Mouse (Mus musculus) regulatory T cell (primary cell): ENCODE results near the gene Jak3.

Experiments
- in situ Hi-C: fragments of 300-600 bp; cut with MboI, MseI; formaldehyde crosslinking; loops from one replicate; pipeline ENCODE4 v1.15.1; 2025; ENCODE audit warnings: high pct_unique_total_duplicates

Gene Jak3

GRCm38 (mm10) chr8:71660325-71661120 lies 15.6 kb upstream of the Jak3 start:
- in situ Hi-C loops = no loop called here

DNA sequence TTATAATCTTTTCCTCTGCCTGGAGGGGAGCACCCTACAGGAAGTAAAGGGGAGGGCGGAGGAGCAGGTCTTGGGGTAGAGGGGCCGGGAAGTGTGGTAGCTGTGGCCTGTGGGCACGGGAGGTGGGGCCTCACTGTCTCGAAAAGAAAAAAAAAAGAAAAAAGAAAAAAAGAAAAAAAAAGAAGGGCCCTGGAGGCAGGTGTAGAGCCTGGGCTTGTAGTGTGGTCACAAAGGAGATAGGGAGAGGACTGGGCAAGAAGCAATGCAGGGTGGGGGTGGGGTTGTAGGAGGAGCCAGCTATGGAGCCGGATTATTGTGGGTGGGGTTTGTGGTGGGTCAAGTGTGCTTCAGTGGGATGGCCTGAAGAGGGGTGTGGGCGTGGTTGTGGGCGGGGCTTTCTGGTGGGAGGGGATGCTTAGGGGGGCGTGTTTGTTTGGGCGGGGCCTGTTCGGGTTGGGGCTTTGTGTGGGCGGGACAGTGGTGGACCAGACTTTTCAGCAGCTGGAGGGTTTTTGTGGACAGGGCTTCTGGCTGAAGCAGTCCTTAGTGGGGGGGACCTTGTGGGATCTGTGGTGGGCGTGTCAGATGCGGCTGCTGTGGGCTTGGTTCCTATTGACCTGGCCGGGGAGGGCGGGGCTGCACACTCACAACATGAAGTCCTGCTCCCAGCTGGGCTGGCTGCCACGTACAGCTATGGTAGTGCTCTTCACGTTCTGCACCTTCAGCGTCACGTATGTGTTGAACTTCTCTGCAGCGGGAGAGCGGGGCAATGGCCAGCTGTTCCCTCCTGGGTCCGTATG lies 10.6 kb upstream of the Jak3 start:
- in situ Hi-C loops = no loop called here

DNA sequence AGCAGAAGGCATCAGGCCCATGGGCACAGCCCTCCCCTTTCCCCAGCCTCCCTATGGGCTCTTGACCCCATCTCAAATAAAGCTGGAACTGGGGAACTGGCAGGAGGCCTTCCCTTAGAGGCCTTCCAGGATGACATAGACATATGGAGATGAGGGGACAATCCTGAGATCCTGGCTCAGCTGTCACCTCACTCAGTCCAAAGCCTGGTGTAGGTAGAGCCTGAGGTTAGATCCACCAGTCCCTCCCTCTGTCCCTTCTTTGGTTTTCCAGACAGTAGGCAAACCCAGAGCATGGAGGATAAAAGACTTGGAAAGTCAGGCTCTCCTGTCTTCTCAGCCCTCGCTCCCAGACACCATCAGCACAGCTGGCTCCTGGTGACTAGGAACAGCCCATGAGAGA lies 9.2 kb upstream of the Jak3 start:
- in situ Hi-C loops = no loop called here

DNA sequence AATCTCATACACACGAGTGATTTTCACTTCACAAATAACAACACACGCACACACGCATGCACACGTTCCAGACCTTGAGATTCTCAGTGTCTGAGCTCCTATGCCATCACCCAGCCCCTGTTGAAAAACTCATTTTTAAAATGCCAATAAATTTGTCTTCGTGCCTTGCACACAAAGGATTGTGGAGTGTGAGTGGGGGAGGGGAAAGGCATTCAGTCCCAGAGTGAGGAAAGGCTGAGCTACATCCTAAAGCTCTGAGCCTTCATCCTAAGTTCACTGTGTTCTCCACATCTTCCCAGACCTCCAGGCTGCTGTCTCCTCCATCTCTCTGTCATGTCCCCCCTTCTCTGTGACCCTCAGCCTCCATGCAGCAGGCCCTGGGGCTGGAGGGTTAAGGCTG lies 8.8 kb upstream of the Jak3 start:
- in situ Hi-C loops = no loop called here

DNA sequence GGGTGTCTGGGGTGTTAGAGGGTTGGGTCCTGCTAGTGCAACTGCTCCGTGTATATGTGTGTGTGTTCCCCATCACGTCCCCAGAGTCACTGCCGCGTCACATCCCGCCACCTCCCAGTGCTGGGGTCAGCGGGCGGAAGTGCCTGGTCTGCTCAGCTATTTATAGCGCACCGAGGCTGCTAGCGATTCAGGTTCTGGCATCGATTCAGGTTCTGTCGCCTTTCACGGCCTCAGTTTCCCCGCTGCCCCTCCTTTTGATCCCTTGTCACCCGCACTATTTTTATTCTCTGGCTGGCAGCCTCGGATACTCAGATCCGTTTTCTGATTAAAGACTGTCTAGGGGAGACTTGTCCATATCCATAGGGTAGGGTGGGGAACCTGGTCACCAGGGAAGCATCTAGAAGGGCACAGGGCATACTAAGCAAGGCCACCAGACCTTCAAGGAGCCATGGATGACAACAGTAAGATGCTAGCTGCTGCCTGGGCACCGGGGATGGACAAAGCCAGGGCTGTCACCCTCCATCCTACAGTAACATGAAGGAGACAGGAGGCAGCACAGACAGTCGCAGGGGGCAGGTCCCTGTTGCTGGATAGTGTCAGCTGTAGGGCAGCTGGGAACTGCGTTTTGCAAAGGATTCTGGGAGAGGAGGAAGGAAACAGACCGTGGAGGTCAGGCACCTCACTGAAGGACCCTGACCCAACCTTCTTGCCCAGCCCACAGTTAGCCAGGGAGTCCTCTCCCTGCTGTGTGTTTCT lies 7.7 kb upstream of the Jak3 start:
- in situ Hi-C loops = no loop called here

DNA sequence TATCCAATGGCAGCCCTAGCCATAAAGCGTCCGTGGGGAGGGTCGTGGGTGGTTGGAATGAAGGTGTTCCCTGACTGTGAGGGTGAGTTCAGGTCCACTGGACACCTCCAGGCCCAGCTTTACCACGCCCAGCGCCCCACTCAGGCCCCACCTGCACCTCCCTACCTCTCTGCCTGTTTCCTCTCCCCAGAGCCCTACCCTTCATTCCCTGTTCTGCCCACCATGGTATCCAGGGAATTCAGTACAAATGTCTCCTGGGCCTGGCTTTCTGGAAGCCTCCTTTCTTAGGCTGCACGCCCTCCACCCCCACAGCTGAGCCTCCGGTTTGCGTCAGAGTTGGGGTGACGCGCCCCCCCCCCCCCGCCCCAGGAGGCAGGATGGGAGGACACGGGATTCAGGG lies 5.9 kb upstream of the Jak3 start:
- in situ Hi-C loops = no loop called here

DNA sequence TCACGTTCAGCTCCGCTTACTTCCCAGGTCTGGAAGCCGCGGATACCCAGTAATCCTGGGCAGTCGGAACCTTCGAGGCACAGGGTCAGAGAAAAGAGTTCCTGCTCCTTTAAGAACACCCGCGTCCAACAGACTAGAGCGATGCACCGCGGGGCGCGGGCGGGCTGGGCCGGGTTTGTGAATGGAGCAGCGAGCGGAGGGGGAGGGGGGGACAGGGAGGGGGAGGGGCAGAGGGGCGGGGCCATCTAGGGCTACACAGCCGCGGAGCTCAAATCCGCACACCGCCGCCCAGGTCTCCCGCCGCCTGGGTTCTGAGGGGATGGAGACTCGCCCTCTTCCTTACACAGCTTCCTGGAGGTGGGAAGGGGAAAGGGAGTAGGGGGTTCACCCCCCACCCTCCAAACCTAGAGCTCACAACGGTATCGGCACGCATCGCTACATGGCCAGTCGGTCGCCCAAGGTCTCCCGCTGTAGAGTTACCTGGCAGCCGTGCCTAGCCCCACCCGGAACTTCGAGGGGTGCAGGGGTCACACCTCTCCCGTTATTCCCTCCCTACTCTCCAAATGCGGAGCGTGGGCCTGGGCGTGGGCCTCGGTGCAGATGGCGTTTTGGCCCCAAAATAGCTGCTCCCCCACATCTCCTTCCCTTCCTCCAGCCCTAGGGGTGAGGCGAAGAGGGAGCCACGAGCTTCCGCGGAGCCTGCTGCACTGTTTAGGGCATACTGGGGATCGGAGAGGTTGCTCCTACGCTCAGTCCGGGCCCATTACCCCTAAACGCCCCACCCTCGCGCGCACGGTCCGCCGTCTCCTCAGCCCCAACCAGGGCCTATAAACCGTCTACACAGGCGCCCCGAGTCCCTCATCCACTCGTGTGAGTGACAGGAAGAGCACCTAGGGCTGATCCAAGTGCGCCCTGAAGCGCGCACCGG lies 5.2 kb upstream of the Jak3 start:
- in situ Hi-C loops = no loop called here

DNA sequence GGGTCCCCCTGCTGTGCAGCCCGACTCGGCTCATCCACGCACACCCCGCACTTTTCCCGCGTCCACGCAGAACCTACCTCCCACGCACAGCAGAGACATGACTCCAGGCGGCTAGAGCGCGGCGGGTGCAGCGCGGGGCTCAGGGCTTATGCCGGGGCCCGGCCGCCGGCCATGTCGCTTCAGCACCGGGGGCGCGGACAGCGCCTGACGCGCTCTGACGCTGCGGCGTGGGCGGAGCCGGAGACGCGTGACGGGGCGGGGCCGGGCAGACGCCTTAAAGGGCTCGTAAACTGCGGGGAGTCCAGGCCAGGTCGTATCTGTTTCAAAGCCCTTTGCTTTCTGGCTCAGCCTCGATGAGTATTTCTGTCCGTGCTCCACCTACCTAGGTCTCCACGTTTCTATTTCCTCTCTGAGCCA lies 4.5 kb upstream of the Jak3 start, which contains the start of gene Unc13a:
Gene Unc13a, minus strand, starts transcription at position 209 of the 417 bp plus-strand sequence.
- in situ Hi-C loops = no loop called here

DNA sequence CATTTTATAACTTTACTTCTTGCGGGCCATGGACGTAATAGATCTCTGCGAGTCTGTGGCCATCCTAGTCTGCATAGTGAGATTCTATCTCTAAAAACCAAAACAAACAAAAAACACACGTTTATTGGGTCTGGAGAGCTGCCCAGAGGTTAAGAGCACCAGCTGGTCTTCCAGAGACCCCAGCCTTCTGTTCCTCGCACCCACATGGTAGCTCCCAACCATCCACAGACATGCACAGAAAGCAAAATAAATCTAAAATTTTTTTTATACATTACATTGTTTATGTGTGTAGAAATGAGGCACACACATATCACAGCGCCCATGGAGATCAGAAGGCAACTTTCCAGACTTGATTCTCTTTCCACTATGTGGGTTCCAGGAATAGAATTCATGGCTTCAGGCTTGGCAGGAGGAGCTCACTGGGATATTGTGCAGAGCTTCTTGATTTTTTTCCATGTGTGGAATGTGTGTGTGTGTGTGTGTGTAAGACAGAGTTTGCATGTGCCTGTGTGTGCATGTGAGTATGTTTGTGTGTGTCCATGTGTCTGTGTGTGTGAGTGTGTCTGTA lies 3.8 kb upstream of the Jak3 start:
- in situ Hi-C loops = no loop called here

- in situ Hi-C loops = no loop called here
These were observed 2.0 kb upstream of the Jak3 start for GRCm38 (mm10) chr8:71674071-71674470.

DNA sequence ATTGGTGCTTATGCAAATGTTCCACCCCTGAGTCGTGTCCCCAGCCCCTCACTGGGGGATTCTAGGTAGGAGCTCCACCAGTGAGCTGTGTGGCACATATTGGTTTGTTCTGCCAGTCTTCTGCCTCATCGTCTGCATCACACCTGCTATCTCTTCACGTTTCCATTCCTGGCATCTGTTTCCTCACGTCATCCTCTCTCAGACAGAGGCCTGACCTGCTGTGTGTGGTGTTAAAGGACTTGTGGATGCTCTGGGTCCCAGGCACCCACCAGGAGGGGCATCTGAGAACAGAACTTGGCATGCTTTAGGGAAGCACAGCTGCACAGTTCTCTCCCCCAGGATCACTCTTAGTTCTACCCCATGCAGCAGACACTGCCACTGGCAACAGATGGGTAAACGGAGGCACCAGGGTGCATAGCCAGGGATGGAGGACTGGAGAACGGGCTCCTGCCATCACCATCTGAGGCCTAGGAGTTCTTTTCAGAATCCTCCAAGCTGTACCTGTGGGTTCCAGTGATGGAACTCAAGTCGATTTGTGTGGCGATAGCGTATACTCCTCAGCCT lies 558 bp upstream of the Jak3 start:
- in situ Hi-C loops = no loop called here

DNA sequence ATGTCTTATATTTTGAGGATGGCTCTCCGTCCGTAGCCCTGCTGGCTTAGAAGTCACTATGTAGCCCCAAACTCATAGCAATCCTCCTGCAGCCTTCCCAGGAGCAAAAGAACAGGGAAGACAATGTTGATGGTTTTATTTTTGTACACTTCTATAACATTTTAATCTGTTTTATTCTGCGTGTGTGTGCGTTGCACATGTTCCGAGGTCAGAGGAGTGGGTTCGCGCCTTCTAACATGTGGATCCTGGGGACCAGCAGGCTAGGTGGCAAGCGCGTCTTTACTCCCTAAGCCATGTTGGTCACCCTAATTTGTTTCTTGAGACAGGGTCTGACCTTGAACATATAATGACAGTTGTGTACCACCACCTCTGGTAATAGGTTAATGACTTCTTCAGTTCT lies 707 bp downstream of the Jak3 start:
- in situ Hi-C loops = no loop called here

DNA sequence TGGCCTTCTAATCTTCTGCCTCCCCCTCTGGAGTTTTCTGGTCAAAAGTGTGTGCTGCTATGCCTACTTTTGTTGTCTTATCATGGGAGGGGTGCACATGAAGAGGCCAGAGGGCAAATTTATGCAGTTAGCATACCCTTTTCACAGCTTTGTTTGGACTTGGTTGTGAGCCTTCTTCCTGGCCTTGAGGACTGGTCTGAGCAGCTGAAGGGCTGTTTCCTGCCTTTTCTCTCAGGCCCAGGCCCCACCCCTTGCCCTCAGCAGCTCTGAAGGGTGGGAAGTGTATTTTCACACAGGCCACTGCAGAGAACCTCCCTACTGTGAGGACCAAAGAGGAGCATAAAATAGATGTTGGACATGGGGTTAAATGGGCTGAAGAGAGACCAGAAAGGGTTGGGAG lies 1.5 kb downstream of the Jak3 start:
- in situ Hi-C loops = no loop called here

DNA sequence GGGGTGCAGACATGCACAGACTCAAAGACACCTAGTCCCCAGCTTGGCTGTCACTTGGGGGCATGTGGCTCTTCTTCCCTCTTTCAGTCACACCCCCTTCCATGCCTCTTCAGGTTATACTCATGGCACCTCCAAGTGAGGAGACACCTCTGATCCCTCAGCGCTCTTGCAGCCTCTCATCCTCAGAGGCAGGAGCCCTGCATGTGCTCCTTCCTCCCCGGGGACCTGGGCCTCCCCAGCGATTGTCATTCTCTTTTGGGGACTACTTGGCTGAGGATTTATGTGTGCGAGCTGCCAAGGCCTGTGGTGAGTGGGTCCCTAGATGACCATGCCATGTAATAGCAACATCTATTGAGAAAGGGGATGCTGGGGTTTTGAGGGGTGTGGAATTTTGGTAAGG lies 2.1 kb downstream of the Jak3 start:
- in situ Hi-C loops = no loop called here

DNA sequence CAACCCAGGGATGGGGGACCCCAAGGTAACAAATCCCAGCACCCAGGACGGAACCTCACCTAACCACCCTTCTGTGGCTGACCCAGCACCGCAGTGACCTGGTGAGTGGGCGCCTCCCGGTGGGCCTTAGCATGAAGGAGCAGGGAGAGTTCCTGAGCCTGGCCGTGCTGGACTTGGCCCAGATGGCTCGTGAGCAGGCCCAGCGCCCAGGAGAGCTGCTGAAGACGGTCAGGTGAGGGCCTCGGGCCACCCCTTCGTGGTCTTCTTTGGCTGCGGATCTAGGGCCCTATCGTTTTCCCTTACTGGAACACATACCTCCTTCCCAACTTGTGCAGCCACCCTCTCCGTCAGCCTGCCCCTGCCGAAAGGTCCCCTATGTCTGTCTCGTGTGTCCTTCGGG lies 3.0 kb downstream of the Jak3 start:
- in situ Hi-C loops = no loop called here

- in situ Hi-C loops = no loop called here
These were observed 3.6 kb downstream of the Jak3 start for GRCm38 (mm10) chr8:71679550-71680168.

GRCm38 (mm10) chr8:71680471-71680870 lies 4.4 kb downstream of the Jak3 start:
- in situ Hi-C loops = no loop called here

DNA sequence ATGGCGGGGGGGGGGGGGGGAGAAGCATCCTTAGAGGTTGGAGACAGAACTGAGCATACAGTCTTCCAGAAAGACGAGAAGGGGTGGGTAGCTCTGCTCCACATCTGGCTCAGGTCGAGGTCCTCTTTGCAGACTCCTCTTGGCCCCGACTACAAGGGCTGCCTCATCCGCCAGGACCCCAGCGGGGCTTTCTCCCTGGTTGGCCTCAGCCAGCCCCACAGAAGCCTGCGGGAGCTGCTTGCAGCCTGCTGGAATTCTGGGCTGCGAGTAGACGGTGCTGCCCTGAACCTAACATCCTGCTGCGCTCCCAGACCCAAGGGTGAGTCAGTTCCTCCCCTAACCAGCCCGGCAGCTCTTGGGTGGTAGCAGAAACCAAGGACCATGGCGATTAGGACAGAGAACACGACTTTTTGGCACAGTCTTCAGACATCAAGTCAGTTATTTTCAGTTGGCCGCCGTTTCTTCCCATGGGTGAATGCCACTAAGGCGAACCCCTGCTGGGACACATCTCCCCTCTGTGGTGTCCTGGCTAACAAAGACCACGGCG lies 5.3 kb downstream of the Jak3 start:
- in situ Hi-C loops = no loop called here

GRCm38 (mm10) chr8:71682832-71683231 lies 6.7 kb downstream of the Jak3 start:
- in situ Hi-C loops = no loop called here

DNA sequence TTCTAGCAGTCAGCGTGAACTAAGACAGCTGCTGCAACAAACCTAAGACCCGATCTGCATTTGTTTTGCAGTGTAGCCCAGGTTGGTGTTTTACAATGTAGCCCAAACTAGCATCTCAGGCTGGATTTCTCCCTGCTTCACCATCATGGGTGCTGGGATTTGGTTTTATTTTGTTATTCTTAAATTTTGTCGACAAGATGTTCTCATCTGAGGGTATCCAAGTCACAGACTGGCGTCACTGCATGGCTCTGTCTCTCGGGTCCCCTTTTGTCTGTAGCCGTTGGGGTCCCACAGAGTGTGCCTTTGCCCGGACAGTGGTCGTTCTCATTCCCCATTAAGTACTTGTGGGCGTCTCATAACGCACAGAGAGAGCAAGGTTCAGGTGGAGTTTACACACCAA lies 8.6 kb downstream of the Jak3 start:
- in situ Hi-C loops = no loop called here
